Mouse (Mus musculus) liver, adult 2 months (tissue): ENCODE results near the gene Trabd.

ENCODE experiments used
- CTCF ChIP-seq: fragments of 200-500 bp; IDR thresholded peaks from 2 replicates; pipeline ENCODE4 v1.5.1; 2011; ENCODE audit warnings: low read depth, low read length, control low read depth
- POLR2A ChIP-seq: fragments of 200-500 bp; IDR thresholded peaks from 2 replicates; pipeline ENCODE4 v1.6.1; 2011; ENCODE audit warnings: low read length, control low read depth; ENCODE audit not compliant: insufficient read depth; ENCODE audit errors: extremely low read depth

GRCm38 (mm10) chr15:89063536-89063935 is 11.4 kb upstream of the Trabd start:
- TF ChIP-seq CTCF (no peak), POLR2A (no peak)
